Mouse (Mus musculus) lung, embryonic 14.5 days (tissue): Measurements from ENCODE around the gene Olfr1287. TPM values are rescaled to one million over a fixed set of nuclear protein-coding genes. Genes with fewer than 3 reads are reported as not detected.

Experiments used
- ATAC-seq: fragments of 200-750 bp; cut with Nextera tagmentation; 2 replicates; pipeline ENCODE4 v1.8.0; 2017; ENCODE audit warnings: mild to moderate bottlenecking, moderate TSS enrichment, moderate library complexity; ENCODE audit not compliant: insufficient read depth
- DNase-seq: peaks from one replicate; pipeline ENCODE4 v3.0.0-alpha.2; 2015
- H3K27ac ChIP-seq: fragments of 300-500 bp; sonication (generic); 2 replicates; pipeline ENCODE4 v1.5.1; 2014; ENCODE audit warnings: low read depth, mild to moderate bottlenecking, moderate library complexity
- H3K27me3 ChIP-seq: fragments of 300-500 bp; sonication (generic); 2 replicates; pipeline ENCODE4 v1.6.1; 2014; ENCODE audit warnings: low read length, control low read depth; ENCODE audit not compliant: insufficient read depth
- H3K36me3 ChIP-seq: fragments of 300-500 bp; sonication (generic); 2 replicates; pipeline ENCODE4 v1.6.1; 2014; ENCODE audit warnings: control low read depth; ENCODE audit not compliant: insufficient read depth
- H3K4me1 ChIP-seq: fragments of 300-500 bp; sonication (generic); 2 replicates; pipeline ENCODE4 v1.6.1; 2014; ENCODE audit warnings: antibody characterized with exemption, control low read depth; ENCODE audit not compliant: insufficient read depth
- H3K4me2 ChIP-seq: fragments of 300-500 bp; sonication (generic); 2 replicates; pipeline ENCODE4 v1.6.1; 2014; ENCODE audit warnings: mild to moderate bottlenecking
- H3K4me3 ChIP-seq: fragments of 300-500 bp; sonication (generic); 2 replicates; pipeline ENCODE4 v1.5.1; 2014; ENCODE audit warnings: low read depth, low read length
- H3K9ac ChIP-seq: fragments of 300-500 bp; sonication (generic); 2 replicates; pipeline ENCODE4 v1.6.1; 2014
- H3K9me3 ChIP-seq: fragments of 300-500 bp; sonication (generic); 2 replicates; pipeline ENCODE4 v1.6.1; 2016; ENCODE audit warnings: low read depth, low read length, control low read depth
- CTCF ChIP-seq: IDR thresholded peaks from 2 replicates; pipeline ENCODE4 v1.5.1; 2016; ENCODE audit warnings: antibody characterized with exemption, low read depth
- WGBS: fragments of 180-500 bp; shearing (Covaris S2); extraction: QIAGEN DNeasy Blood & Tissue Kit; methylation state at CpG from one replicate; pipeline ENCODE4 v1.1.7; 2014; 5-methylcytosine and 5-hydroxymethylcytosine counted together
- polyA plus RNA-seq: library from polyadenylated mRNA; unstranded; fragments of >200 nt; fragmentation: Nextera tagmentation; extraction: Ambion mirVana; gene quantifications from 2 replicates; pipeline ENCODE4 v1.2.1, GENCODE M21; 2014

Gene Olfr1287
- polyA plus RNA-seq, result not detected in 2 replicates

DNA sequence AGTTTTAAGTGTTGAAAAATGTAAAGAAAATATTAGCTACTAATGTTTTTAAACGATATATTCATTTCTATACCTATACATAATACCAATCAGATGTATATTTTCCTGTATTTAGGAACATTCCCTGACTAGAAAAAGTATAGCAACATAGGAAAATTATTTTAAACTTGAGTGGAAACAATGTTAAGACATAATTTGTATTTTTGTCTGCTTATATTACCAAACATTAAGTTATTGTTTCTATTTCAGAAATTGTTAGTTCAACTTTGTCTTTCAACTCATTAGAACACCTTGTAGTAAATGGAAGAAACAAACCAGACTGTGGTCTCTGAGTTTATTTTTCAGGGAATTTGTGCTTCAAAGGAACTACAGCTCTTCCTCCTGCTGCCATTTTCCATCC, at the start of gene Olfr1287:
Gene Olfr1287, plus strand, starts transcription at position 301 of the 400 bp plus-strand sequence.
- no peaks in the 10 kb centered on the region for H3K4me1 ChIP-seq
- H3K9me3 ChIP-seq, result no peaks in the 10 kb centered on the region
- H3K27me3 ChIP-seq, result no peaks in the 10 kb centered on the region
- no peak for DNase-seq
- 68% methylated on average over 1 of the region's 1 CpGs for WGBS
- ATAC-seq, result no peak
- TF ChIP-seq CTCF, result no peak
- no peak within 1 kb of the TSS for H3K4me3 ChIP-seq
- H3K4me2 ChIP-seq, result no peak within 1 kb of the TSS
- H3K27ac ChIP-seq, result no peak within 1 kb of the TSS
- no peaks in the 10 kb centered on the region for H3K36me3 ChIP-seq
- H3K9ac ChIP-seq, result no peak within 1 kb of the TSS

DNA sequence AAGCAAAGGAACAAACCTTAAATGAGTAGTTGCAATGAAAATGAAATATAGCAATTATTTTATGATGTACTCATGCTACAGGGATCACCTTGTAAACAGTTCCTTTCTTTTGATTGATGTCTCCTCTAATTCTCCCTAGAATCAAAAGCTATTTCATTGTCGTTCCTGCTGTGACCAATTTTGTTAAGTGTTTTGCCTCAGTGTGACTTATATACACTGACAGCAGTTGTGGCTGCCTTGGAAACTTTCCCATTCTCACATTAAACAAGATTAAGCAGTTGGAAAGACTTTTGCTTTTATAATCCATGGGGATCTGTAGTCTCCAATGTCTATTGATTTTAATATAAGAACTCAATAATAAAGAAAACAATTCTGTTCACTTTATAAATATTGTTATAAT, 26.0 kb upstream of the Olfr1287 start, which contains the start of gene Olfr1286:
Gene Olfr1286, minus strand, starts transcription at position 185 of the 400 bp plus-strand sequence.
- DNase-seq (no peak), ATAC-seq (no peak)
- Histone ChIP-seq H3K27ac (no peak within 1 kb of the TSS), H3K4me1 (no peaks in the 10 kb centered on the region), H3K9ac (no peak within 1 kb of the TSS), H3K9me3 (no peaks in the 10 kb centered on the region), H3K27me3 (no peaks in the 10 kb centered on the region), H3K4me2 (no peak within 1 kb of the TSS), H3K4me3 (no peak within 1 kb of the TSS), H3K36me3 (no peaks in the 10 kb centered on the region)
- TF ChIP-seq CTCF, result no peak
- 64% methylated on average over 1 of the region's 1 CpGs for WGBS

- H3K27me3 ChIP-seq, result no peaks in the 10 kb centered on the region
- TF ChIP-seq CTCF, result no peak
- whole genome bisulfite sequencing, result 90% methylated on average over 1 of the region's 1 CpGs
Observed at GRCm38 (mm10) chr2:111473801-111474200, 24.9 kb downstream of the Olfr1287 start, which contains the start of gene Olfr1288. TSS of gene Olfr1288 (plus strand) at chr2:111474101.

GRCm38 (mm10) chr2:111480519-111480918, 31.6 kb downstream of the Olfr1287 start, which contains the start of gene Olfr1289:
TSS of gene Olfr1289 (plus strand) at chr2:111480819.
- no peak within 1 kb of the TSS for H3K4me2 ChIP-seq
- no peak for TF ChIP-seq CTCF
- no peaks in the 10 kb centered on the region for H3K27me3 ChIP-seq
- ATAC-seq, result no peak
- no peak within 1 kb of the TSS for H3K4me3 ChIP-seq
- WGBS, result 76% methylated on average over 1 of the region's 1 CpGs
- H3K9ac ChIP-seq, result no peak within 1 kb of the TSS
- no peak within 1 kb of the TSS for H3K27ac ChIP-seq
- no peaks in the 10 kb centered on the region for H3K36me3 ChIP-seq
- no peaks in the 10 kb centered on the region for H3K9me3 ChIP-seq
- no peak for DNase-seq
- no peaks in the 10 kb centered on the region for H3K4me1 ChIP-seq

More at GRCm38 (mm10) chr2:111473801-111474200, 24.9 kb downstream of the Olfr1287 start, which contains the start of gene Olfr1288:
- H3K4me3 ChIP-seq, result no peak within 1 kb of the TSS
- H3K9ac ChIP-seq, result no peak within 1 kb of the TSS
- no peak within 1 kb of the TSS for H3K27ac ChIP-seq
- ATAC-seq (no peak), DNase-seq (no peak)
- H3K4me2 ChIP-seq, result no peak within 1 kb of the TSS
- no peaks in the 10 kb centered on the region for H3K4me1 ChIP-seq
- no peaks in the 10 kb centered on the region for H3K9me3 ChIP-seq
- no peaks in the 10 kb centered on the region for H3K36me3 ChIP-seq

DNA sequence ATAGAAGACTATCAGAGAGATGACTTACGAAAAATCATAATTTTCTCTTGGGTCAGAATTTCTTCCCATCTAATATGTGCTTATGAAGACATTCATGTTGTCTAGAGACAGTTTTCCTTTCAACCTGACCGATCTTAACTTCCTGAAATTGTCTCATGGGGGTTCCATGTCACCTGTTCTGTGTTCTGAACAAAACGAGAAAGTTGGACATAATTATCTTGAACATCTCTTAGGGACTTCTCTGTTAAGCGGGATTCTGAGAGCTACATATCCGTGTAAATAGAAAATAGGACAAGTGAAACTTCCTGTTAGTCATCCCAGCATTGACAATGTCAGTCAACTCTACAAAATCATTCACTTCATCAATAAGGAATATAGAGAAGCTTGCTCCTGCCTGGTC, 44.8 kb downstream of the Olfr1287 start, which contains the start of gene Olfr1290:
Gene Olfr1290, minus strand, starts transcription at position 101 of the 400 bp plus-strand sequence.
- Histone ChIP-seq H3K4me1 (no peaks in the 10 kb centered on the region), H3K27ac (no peak within 1 kb of the TSS), H3K9ac (no peak within 1 kb of the TSS), H3K9me3 (no peaks in the 10 kb centered on the region), H3K4me3 (no peak within 1 kb of the TSS), H3K27me3 (no peaks in the 10 kb centered on the region), H3K36me3 (no peaks in the 10 kb centered on the region), H3K4me2 (no peak within 1 kb of the TSS)
- TF ChIP-seq CTCF, result no peak
- DNase-seq, result no peak
- no peak for ATAC-seq
- 71% methylated on average over 5 of the region's 5 CpGs for WGBS

GRCm38 (mm10) chr2:111496880-111497279, 47.9 kb downstream of the Olfr1287 start, which contains the start of gene Olfr1291-ps1:
TSS of gene Olfr1291-ps1 (plus strand) at chr2:111497180.
- WGBS, result 86% methylated on average over 3 of the region's 3 CpGs
- DNase-seq, result no peak
- Histone ChIP-seq H3K4me2 (no peak within 1 kb of the TSS), H3K9me3 (no peaks in the 10 kb centered on the region), H3K27ac (no peak within 1 kb of the TSS), H3K9ac (no peak within 1 kb of the TSS), H3K27me3 (no peaks in the 10 kb centered on the region), H3K36me3 (no peaks in the 10 kb centered on the region), H3K4me3 (no peak within 1 kb of the TSS), H3K4me1 (no peaks in the 10 kb centered on the region)
- no peak for ATAC-seq
- TF ChIP-seq CTCF, result no peak

Other genes with a start within 250 kb of the Olfr1287 start
- not detected in 2 replicates for gene 4930430A15Rik, start 219.5 kb upstream of the Olfr1287 start, polyA plus RNA-seq
- gene Olfr1275, start 213.9 kb upstream of the Olfr1287 start, polyA plus RNA-seq, result not detected in 2 replicates
- not detected in 2 replicates for gene Olfr1276, start 194.6 kb upstream of the Olfr1287 start, polyA plus RNA-seq
- gene Olfr1277, start 175.0 kb upstream of the Olfr1287 start, polyA plus RNA-seq, result not detected in 2 replicates
- not detected in 2 replicates for gene Olfr1278, start 159.0 kb upstream of the Olfr1287 start, polyA plus RNA-seq
- not detected in 2 replicates for gene Olfr1279, start 148.5 kb upstream of the Olfr1287 start, polyA plus RNA-seq
- gene Olfr1280, start 135.1 kb upstream of the Olfr1287 start, polyA plus RNA-seq, result not detected in 2 replicates
- gene Olfr1281, start 122.6 kb upstream of the Olfr1287 start, polyA plus RNA-seq, result not detected in 2 replicates
- not detected in 2 replicates for gene Olfr1282, start 113.1 kb upstream of the Olfr1287 start, polyA plus RNA-seq
- gene Olfr1283, start 82.4 kb upstream of the Olfr1287 start, polyA plus RNA-seq, result not detected in 2 replicates
- gene Olfr1284, start 73.6 kb upstream of the Olfr1287 start, polyA plus RNA-seq, result not detected in 2 replicates
- gene Olfr1286, start 26.0 kb upstream of the Olfr1287 start, polyA plus RNA-seq, result not detected in 2 replicates
- not detected in 2 replicates for gene Olfr1288, start 25.0 kb downstream of the Olfr1287 start, polyA plus RNA-seq
- gene Olfr1289, start 31.7 kb downstream of the Olfr1287 start, polyA plus RNA-seq, result not detected in 2 replicates
- gene Olfr1290, start 44.7 kb downstream of the Olfr1287 start, polyA plus RNA-seq, result not detected in 2 replicates
- not detected in 2 replicates for gene Olfr1291-ps1, start 48.0 kb downstream of the Olfr1287 start, polyA plus RNA-seq
- gene Olfr1293-ps, start 76.1 kb downstream of the Olfr1287 start, polyA plus RNA-seq, result not detected in 2 replicates
- not detected in 2 replicates for gene Olfr1294, start 91.1 kb downstream of the Olfr1287 start, polyA plus RNA-seq
- not detected in 2 replicates for gene Olfr1295, start 120.5 kb downstream of the Olfr1287 start, polyA plus RNA-seq
- gene Olfr1297, start 177.4 kb downstream of the Olfr1287 start, polyA plus RNA-seq, result not detected in 2 replicates
- not detected in 2 replicates for gene Olfr1298, start 200.1 kb downstream of the Olfr1287 start, polyA plus RNA-seq
- not detected in 2 replicates for gene Olfr1299, start 212.3 kb downstream of the Olfr1287 start, polyA plus RNA-seq